Mouse (Mus musculus) cerebral cortex, adult 2 months (tissue): ENCODE results near the gene Krt23.

Experiments
- WGBS: fragments of 180-500 bp; shearing (Covaris S2); methylation state at CpG from one replicate; pipeline ENCODE4 v1.1.7; 2018; 5-methylcytosine and 5-hydroxymethylcytosine counted together

Gene Krt23

GRCm38 (mm10) chr11:99454044-99454443 lies 38.9 kb downstream of the Krt23 start:
- 87% methylated on average over 4 of the region's 4 CpGs for WGBS

DNA sequence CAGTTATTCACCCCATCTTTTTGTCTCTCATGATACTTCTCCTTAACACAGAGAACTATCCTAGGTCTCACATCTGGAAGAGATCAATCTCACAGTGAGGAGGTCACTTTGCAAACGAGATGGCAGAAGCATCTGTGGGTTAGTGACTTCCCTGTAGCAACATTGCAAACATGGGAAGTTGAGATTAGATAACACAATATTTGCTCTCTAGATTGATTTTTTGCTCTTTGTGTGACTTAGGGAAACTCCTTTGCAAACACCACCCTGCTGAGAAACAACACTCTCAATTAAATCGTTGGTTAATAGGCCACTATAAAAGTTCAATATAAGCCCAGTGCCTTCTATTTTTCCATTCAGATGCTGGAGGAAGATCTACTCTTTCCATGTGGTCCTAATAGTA lies 44.2 kb downstream of the Krt23 start:
- 62% methylated on average over 2 of the region's 2 CpGs for WGBS

DNA sequence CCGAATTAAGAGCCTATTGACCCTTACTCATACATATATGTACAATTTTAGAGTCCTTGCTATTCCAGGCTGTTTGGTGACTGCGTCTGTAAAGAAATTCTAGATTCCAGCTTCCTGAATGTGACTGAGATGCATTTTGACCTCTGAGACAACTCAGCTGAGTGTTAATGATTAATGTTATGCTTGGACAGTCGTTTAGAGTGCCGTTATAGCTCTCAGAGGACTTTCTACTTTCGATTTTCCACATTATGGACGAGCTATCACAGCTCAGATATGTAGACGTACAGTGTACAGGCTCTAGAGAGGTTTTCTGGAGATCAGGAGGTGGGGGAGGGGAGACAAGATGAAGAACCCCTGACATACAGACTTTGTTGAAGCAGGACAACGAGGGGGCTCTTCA lies 51.7 kb downstream of the Krt23 start:
- WGBS, result 76% methylated on average over 8 of the region's 8 CpGs

GRCm38 (mm10) chr11:99439465-99439864 lies 53.5 kb downstream of the Krt23 start:
- WGBS, result 79% methylated on average over 10 of the region's 10 CpGs

GRCm38 (mm10) chr11:99437972-99438371 lies 55.0 kb downstream of the Krt23 start, which contains the start of gene Krt20:
TSS of gene Krt20 (minus strand) at chr11:99438150.
- 66% methylated on average over 10 of the region's 10 CpGs for WGBS

DNA sequence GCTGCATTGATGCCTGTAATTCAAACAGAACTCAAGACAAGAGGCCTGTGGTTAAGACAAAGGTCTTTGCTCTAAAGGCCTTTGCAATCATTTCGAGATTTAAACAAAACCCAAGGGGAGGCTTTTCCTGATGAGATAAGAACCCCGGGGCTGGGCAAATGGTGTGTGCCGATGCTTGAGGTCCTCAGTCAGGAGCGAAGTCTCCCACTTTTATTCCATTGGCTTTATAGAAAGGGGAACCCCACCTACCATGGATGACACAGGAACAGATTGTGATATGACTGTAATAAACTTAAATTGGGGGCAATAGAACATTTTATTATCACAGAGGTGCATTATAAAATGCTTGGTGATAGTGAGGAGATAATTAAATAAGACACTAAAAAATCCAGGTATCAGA lies 56.3 kb downstream of the Krt23 start:
- WGBS, result 60% methylated on average over 4 of the region's 4 CpGs

- WGBS, result 44% methylated on average over 12 of the region's 12 CpGs
Observed at GRCm38 (mm10) chr11:99430670-99431069, 62.3 kb downstream of the Krt23 start.
